Mouse (Mus musculus) testis, adult 2 months (tissue): Measurements from ENCODE around the gene Cfap157.

ENCODE experiments used
- CTCF ChIP-seq: fragments of 200-500 bp; IDR thresholded peaks from 2 replicates; pipeline ENCODE4 v1.5.1; 2012; ENCODE audit warnings: low read depth, mild to moderate bottlenecking, inconsistent platforms, low read length, moderate library complexity; ENCODE audit not compliant: control insufficient read depth, insufficient read depth, insufficient replicate concordance
- POLR2A ChIP-seq: fragments of 200-500 bp; IDR thresholded peaks from 2 replicates; pipeline ENCODE4 v1.6.1; 2012; ENCODE audit warnings: low read depth, mild to moderate bottlenecking, inconsistent platforms, low read length, moderate library complexity; ENCODE audit not compliant: control insufficient read depth

GRCm38 (mm10) chr2:32788581-32788980, 4.4 kb upstream of the Cfap157 start:
- TF ChIP-seq POLR2A (no peak), CTCF (no peak)
